Mouse (Mus musculus) heart, postnatal 0 days (tissue): ENCODE data around the gene Osbpl2.

Experiments
- CTCF ChIP-seq: IDR thresholded peaks from 2 replicates; pipeline ENCODE4 v1.5.1; 2016; ENCODE audit warnings: antibody characterized with exemption, control low read depth, low read depth
- EP300 ChIP-seq: IDR thresholded peaks from 2 replicates; pipeline ENCODE4 v1.6.1; 2016; ENCODE audit warnings: antibody characterized with exemption, low read depth

- TF ChIP-seq EP300 (no peak), CTCF (no peak)
Measured at GRCm38 (mm10) chr2:180201303-180201702, 82.2 kb downstream of the Osbpl2 start.
